Mouse (Mus musculus) Muller cell, postnatal 12 days (primary cell): ENCODE results near the gene Notch3.
"Not testable (repeated sequence)": the region's sequence is repeated elsewhere in the genome, so short reads cannot be mapped to it uniquely, and the experiment has no call there.

Experiments
- DNase-seq: peaks from one replicate; pipeline ENCODE4 v3.0.0-alpha.2; 2015; ENCODE audit errors: inconsistent ontology term

Notch3 gene

GRCm38 (mm10) chr17:32118484-32118883 lies 48.2 kb downstream of the Notch3 start:
- no peak for DNase-seq

GRCm38 (mm10) chr17:32117872-32118421 lies 48.7 kb downstream of the Notch3 start:
- peak; percentile 34 for DNase-seq

DNA sequence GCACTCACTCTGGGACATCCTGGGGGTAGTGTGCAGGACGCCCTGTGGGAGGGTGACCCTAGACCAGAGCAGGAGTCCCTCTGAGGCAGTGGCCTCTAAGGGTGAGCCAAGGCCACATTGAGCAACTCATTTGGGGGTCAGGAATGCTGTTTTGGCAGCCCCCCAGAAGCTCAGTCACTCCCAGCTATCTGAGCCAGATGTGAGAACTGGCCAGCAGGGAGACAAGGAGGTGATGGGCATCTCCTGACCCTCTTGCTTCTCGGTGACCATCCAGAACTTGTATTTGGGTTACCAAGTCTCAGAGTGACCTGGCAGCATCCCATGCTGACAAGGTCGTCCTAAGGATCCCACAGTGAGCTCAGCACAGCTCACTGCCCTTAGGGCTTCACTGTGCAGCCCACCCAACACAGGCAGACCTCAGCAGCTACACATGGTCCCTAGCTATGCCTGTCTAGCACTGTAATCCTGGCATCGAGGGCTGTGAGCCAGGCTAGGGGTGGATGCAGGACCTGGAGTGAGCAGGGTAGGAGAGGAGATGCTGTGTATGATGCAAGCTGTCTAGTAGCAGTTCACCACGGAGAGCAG lies 49.3 kb downstream of the Notch3 start:
- DNase-seq: no peak

DNA sequence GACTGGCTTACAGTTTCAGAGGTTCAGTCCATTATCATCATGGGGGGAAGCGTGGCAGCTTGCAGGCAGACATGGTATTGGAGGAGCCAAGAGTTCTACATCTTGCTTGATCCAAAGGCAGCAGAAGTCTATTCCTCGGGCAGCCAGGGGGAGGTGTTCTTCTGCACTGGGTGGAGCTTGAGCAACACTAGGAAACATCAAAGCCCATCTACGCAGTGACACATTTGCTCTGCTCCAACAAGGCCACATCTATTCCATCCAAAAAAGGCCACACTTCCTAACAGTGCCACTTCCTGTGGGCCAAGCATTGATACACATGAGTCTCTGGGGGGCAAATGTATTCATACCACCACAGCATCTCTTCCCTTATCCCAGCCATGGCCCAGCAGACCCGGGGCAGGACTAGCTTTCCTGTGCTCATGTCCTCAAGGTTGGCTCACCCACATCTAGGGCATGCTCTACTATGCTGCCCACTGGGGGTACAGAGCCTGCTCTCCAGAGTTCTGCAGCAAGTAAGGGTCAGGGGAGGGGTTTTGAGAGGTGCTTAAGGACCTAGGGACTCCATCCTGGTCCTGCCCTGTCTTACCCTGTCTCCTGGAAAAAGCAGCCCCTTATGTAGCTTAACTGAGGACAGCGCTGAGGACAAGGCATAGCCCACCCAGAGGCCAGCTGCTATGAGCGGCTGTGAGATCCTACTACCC lies 49.9 kb downstream of the Notch3 start:
- no peak for DNase-seq

DNA sequence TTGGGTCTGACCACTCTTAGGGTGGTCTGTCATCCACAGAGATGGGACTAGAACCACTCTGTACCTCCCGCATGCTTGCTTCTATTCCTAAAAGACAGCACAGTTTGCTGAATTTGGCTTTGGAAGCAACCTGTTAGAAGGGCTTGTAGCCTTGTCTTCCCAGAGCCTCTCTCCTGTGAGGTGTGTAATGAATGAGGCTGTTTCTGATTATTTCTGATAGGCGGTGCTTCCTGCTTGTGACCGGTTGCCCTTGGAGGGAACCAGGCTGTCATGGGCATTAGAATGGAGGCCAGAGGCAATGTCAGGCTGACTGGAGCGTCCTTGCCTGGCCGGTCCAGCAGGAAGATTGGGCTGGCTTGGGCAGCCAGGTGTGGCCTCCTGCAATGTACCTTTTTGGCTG lies 52.2 kb downstream of the Notch3 start:
- not testable (repeated sequence) for DNase-seq

- DNase-seq: peak; percentile 61
Measured at GRCm38 (mm10) chr17:32113523-32114421, 52.9 kb downstream of the Notch3 start.

GRCm38 (mm10) chr17:32113255-32113522 lies 53.5 kb downstream of the Notch3 start:
- DNase-seq: no peak

- DNase-seq: no peak
Measured at GRCm38 (mm10) chr17:32112434-32113254, 54.0 kb downstream of the Notch3 start.

DNA sequence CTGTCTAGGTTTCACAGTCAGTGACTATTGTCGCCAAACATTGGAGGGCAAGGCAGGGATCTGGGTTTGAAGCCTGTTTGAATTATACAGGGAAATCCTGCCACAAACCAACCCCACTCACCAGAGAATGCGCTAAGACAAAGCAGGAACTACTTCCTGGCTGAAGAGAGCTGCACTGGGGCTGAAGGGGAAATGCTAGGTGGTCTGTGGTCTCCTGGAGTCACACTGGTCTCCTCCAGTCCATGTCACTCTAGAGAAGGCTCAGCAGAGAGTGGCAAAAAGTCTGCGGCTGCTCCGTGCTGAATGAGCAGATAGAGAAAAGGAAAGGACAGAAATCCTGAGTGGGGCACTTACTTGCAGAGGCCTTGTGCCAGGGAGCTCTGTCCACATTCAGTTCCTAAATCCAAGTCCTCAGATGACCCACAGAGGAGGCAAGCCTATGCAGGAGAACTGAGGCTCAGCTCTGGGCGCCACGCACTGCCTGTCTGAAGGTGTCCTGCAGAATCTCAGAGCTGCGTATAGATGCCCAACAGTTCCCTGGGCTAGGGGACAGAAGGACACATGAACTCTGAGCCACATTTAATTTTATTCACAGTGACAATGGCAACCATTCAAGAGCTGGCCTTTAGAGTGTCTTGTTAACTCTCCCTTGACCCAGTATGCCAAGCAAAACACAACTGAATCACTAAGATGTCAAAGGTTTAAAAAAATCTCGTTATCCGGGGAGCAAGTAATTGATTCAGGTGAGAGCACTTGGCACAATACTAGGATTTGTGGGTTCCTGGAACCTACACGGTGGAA lies 55.5 kb downstream of the Notch3 start:
- no peak for DNase-seq

GRCm38 (mm10) chr17:32110424-32110823 lies 56.2 kb downstream of the Notch3 start:
- no peak for DNase-seq

DNA sequence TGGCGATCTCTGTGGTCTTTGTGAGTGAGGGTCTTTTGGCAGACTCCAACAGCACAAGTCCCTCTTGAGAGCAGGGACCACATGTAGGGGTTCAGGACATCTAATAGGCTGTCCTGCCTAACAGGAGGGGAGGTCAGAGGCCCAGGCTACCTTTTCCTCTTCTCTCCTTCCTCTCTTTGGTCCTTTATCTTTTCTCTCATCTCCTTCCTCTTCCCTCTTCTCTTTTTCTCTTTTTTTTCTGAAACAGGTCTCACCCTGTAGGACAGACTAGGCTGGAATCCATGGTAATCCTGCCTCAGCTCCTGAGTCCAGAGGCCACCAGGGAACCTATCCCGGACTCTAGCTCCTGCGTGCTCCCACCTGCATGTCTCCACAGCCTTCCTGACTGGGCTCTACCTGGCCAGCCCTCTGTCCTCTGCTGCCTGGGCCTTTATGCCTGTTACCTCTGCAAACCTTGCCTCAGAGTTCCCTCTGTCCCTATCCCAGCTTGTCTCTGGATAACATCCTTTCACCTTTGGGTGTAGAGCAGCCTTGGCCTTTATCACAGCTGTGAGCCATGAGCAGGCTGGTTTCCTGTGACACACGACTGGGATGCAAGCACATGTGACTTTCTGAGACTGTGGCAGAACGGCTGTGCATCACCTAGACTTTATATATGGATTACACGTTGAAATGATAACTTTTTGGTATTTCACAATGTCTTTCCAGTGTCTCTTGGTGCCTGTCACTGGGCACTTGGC lies 57.3 kb downstream of the Notch3 start:
- no peak for DNase-seq

DNA sequence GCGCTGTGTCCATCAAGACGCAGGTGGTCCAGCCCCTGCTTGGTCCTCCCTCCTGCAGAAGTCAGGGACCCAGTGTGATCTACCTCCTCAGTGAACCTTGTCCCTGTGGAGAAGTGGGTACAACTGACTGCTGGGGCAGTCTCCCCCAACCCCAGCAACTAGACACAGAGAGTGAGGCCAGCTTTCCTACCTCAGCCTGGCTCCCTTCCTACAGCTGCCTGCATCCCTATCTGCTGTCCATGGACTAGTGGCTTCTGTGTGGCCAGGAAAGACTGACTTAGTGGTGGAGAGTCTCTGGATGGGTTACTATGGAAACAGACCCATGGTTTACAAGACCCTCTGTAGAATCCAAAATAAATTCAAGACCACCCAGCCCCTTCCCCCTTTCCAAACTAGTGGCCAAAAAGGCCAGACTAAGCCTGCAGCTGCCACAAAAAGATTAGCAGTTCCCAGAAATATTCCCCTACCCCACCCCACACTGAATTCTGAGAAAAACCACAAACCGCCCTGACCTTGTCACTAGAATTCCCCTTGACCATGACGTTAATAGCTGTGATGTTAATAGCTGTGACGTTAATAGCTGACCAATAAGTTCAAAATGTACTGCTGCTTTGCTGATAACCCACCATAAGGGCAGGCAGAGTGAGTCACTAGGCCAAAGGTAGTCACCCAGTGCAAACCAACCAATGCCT lies 58.2 kb downstream of the Notch3 start:
- peak; percentile 44 for DNase-seq

- DNase-seq: no peak
Measured at GRCm38 (mm10) chr17:32107877-32108276, 58.8 kb downstream of the Notch3 start.

GRCm38 (mm10) chr17:32106358-32106757 lies 60.3 kb downstream of the Notch3 start:
- no peak for DNase-seq

GRCm38 (mm10) chr17:32103054-32103453 lies 63.6 kb downstream of the Notch3 start:
- no peak for DNase-seq

- peak; percentile 69 for DNase-seq
Measured at GRCm38 (mm10) chr17:32099943-32100586, 66.6 kb downstream of the Notch3 start.

- no peak for DNase-seq
Measured at GRCm38 (mm10) chr17:32099574-32099942, 67.1 kb downstream of the Notch3 start.

GRCm38 (mm10) chr17:32098905-32099304 lies 67.7 kb downstream of the Notch3 start:
- DNase-seq: not testable (repeated sequence)

DNA sequence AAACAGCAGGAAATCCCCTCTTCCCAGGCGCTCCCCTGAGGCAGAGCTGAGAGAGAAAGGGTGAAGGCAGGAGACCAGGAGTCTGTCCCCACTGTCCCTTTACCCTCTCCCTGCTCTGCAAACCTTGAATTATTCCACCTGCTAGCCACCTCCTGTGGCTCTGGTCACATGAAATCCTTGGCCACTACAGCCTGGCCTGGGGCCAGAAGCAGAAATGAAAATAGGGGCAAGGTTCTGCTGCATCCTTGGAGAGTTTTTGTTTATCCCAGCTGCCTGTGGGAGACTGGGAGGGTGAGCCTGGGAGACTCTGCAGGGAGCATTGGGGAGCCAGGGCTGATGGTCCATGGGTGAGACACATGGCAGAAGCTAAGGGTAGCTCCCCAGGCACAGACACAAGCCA lies 69.0 kb downstream of the Notch3 start:
- DNase-seq: no peak
